Mouse (Mus musculus): Measurements from ENCODE around the gene Nr1h4. TPM values are rescaled to one million over a fixed set of nuclear protein-coding genes. Genes with fewer than 3 reads are reported as not detected.

Gene Nr1h4
- total RNA-seq, 2 experiments from 2014 or later, result 0.72 to 1.1 TPM

DNA sequence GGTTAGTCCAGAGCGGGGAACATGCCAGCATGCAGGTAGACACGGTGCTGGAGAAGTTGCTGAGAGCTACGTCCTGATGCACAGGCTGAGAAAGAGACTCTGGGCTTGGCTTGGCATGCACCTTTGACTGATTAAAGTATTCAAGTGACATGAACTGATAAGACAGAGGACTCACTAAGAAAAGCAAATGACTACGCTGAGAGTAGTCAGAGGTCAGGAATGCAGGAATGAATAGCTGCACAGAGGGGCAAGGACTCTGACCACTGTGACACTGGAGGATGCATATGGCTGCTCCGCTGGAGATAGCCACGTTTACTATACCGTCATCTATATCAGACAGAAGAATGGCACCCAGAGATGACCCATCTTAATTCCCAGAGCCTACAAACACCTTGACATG is 94.0 kb downstream of the Nr1h4 start:
- intact Hi-C loops (cut with DNase I), result no loop called here
- peak; percentile 13 to 33 for DNase-seq

DNA sequence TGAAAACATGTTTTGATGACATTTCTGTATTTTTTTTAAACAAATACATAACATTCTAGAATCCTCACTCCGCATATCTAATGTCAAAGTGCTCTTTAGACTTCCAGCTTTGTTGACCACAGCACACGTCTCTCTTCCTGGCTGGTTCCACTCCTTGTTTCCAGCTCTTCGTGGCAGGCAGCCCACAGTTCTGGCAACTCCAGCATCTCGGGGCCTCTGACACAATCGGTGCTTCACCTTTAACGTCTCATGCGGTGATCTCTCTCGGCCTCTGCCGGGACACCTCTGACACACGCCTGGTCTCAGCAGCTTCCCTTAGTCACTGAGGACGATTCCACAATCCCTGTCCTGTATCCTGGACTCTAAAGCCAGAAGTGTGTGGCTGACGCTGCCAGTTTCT is 95.4 kb downstream of the Nr1h4 start:
- intact Hi-C loops (cut with DNase I), result no loop called here
- peak; percentile 35 to 44 for DNase-seq

- DNase-seq, result no peak
- intact Hi-C loops (cut with DNase I), result no loop called here
Observed at GRCm38 (mm10) chr10:89437472-89437871, 95.9 kb downstream of the Nr1h4 start.

DNA sequence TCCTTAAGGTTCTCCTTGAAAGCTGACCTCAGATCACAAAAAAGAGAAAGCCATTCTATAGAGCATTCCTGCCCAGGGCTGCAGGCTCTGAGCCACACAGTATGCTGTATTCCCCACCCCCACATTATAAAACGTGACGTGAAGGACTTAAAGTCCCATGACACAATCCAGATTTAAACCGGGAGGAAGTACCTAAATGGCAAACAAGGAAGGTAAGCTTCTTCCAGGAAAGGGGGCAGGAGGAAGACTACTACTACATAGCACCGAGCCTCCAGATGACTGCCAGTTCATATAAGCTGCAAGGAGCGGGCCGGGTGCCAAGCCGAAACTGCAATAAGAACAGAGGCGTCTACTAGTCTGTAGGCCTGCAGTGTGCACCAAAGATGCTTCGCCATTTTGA is 97.5 kb downstream of the Nr1h4 start:
- no peak for DNase-seq
- intact Hi-C loops (cut with DNase I), result no loop called here

DNA sequence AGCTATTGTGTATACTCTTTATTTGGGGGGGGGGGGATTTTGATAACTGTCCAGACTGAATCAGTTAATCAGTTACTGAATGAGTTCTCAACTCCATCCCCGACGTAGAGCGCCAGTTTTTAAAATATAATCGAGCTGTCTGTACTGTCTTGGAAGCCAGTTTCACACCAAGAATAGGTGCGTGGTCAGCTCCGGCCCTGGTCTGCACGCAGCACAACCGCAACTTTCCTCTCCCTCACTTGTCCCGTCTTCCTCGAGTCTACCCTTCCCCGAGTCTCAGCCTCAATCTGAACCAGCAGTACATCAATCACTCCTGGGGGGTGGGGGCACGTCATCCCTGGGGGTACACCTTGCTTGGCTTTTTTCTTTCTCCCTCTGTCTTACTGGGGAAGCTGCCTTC is 98.0 kb downstream of the Nr1h4 start:
- no peak for DNase-seq
- intact Hi-C loops (cut with DNase I), result no loop called here

DNA sequence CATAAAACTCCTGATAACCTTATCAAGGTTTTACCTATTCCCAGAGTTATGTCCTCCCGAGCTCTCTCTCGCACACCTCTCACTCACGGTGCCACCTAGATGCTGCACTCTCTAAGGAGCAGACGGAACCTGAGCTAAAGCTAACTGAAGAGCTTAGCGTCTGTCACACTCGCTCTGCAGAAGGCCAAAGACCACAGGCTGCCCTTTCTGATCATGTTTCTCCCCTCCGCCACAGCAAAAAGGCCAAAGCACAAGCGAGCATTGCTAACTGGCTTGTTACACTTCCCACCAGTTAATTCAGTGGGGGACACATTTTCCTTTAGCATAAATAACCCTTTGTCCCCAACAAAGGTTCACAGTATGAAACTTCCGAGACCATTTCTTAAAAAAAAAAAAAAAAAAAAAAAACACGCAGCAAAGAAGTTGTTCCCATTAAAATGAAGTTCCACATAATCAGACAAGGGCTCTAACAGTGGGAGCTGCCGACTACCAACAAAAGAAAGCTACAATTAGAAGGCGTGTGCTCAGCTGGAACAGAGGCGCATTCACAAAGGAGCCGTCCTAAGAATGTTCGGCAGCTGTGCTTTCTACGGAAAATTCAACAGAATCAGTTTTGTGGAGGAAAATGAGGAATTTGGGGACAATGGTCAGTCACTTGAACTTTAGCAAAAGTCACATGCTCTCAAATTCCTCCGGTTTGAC is 98.7 kb downstream of the Nr1h4 start:
- intact Hi-C loops (cut with DNase I), result no loop called here
- no peak for DNase-seq

- no peak for DNase-seq
Observed at GRCm38 (mm10) chr10:89432743-89433142, 100.6 kb downstream of the Nr1h4 start.

GRCm38 (mm10) chr10:89430751-89431150 is 102.6 kb downstream of the Nr1h4 start:
- intact Hi-C loops (cut with DNase I), result no loop called here

More at GRCm38 (mm10) chr10:89432743-89433142, 100.6 kb downstream of the Nr1h4 start:
- intact Hi-C loops (cut with DNase I), result no loop called here

GRCm38 (mm10) chr10:89424800-89425393 is 108.5 kb downstream of the Nr1h4 start:
- DNase-seq, result no peak
- intact Hi-C loops (cut with DNase I), result no loop called here

More at GRCm38 (mm10) chr10:89430751-89431150, 102.6 kb downstream of the Nr1h4 start:
- no peak for DNase-seq

DNA sequence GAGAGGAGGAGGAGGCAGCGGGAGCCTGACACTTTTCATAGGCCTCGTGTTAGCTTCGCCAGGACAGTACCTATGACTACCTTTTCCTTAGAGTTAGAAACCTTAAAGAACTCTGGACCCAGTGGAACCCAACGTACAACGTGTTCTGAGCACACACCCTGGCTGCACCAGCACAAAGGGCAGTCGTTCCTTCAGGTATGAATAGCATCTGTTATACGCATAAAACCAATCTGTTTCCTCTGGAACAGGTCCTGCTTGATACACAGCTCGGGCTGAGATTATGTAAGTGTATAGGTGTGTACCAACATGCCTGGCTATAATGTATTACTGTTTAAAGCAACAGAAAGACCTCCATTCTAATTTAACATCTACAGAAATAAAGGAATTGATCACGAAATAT is 109.2 kb downstream of the Nr1h4 start:
- no peak for DNase-seq
- intact Hi-C loops (cut with DNase I), result no loop called here

DNA sequence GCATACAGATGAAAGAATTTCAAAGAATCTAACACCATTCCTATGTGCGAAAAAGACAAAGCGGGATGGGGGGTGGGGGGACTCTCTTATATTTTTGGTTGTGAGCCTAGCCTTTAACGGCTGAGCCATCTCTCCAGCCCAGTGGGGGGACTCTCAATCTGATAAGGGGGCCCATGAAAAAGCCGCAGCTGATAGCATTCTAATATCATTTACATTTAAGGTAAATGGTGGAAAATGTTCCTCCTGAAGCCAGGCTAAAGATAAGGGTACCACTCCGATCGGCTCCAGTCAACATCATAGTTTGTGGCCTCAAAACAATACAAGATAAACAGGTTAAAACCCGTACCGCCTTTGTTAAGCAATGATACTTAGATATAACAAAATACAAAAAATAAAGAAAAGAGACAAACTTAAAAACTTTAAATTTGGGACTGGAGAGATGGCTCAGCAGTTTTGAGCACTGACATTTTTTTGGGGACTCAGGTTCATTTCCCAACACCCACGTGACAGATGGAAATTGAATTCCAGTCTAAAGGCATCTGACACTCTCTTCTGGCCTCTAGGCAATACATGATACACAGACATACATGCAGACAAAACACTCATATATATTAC is 110.1 kb downstream of the Nr1h4 start:
- DNase-seq, result no peak
- intact Hi-C loops (cut with DNase I), result no loop called here

GRCm38 (mm10) chr10:89422504-89423158 is 110.8 kb downstream of the Nr1h4 start:
- intact Hi-C loops (cut with DNase I), result no loop called here
- DNase-seq, result no peak

- intact Hi-C loops (cut with DNase I), result no loop called here
Observed at GRCm38 (mm10) chr10:89417966-89418365, 115.4 kb downstream of the Nr1h4 start.

GRCm38 (mm10) chr10:89415478-89415877 is 117.9 kb downstream of the Nr1h4 start:
- no peak for DNase-seq
- intact Hi-C loops (cut with DNase I), result no loop called here

More at GRCm38 (mm10) chr10:89417966-89418365, 115.4 kb downstream of the Nr1h4 start:
- no peak for DNase-seq

DNA sequence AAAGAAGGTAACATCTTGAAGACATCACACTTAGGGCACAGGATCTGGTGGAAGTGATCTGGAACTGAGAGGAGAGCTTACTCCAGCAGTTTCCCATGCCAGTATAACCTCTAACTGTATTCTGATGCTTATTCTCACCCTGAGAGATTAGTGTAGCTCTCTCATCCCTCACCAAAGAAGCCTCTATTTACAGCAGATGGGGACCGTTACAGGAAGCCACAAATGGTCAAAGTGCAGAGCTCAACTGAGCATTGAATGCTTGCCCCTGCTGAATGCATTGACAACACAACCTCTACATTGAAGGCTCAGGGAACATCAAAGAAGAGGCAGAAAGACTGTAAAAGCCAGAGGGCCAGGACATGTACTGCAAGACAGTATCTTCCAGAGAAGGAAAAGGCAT is 125.8 kb downstream of the Nr1h4 start:
- no peak for DNase-seq
- intact Hi-C loops (cut with DNase I), result no loop called here

DNA sequence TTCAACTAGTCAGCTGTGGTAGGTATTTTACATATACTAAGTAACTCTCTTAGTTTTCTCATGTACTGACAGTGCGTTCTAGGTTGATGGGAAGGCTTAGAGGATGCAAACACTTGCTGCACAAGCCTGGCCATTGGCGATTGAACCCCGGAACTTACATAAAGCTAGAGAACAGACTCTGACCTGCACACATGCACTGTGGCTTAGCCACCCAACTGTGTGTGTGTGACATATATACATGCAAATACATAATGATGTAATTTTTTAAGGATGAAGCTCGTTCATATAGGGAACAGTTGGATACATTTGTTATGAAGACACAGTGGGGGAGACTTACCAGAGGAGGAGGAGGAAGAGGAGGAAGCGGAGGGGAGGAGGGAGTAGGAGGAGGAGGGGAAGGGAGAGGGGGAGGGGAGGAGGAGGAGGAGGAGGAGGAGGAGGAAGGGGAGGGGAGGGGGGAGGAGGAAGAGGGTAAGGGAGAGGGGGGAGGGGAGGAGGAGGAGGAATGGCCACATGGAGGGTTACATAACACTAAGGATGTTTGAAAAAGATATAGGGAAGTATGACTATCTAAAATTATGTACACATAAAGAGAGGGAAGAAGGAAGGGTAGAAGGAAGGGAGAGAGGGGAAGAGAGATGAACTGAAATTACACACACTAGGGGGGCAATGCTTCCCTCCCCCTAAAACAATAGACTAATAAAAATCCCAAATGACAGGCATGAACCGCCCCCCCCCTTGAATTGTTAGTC is 126.5 kb downstream of the Nr1h4 start:
- DNase-seq, result no peak
- intact Hi-C loops (cut with DNase I), result no loop called here

GRCm38 (mm10) chr10:89404936-89405335 is 128.4 kb downstream of the Nr1h4 start:
- no peak for DNase-seq
- intact Hi-C loops (cut with DNase I), result no loop called here
